Mouse (Mus musculus) MEL (cell line): ENCODE data around the gene Per2. TPM values are rescaled to one million over a fixed set of nuclear protein-coding genes. Genes with fewer than 3 reads are reported as not detected.

Experiments used
- DNase-seq: peaks from one replicate; pipeline ENCODE4 v3.0.0; 2011; ENCODE audit warnings: low read depth, low spot score
- H3K27ac ChIP-seq: 2 replicates; pipeline ENCODE4 v1.5.1; 2012; ENCODE audit warnings: low read depth, mild to moderate bottlenecking, control low read depth, low read length, moderate library complexity; ENCODE audit not compliant: control insufficient read depth
- H3K27me3 ChIP-seq, 2 experiments: fragments of 150-350 bp in 1 of 2; sonication (generic) in 1 of 2; 2 replicates each; pipeline ENCODE4 v1.6.1; 2012; ENCODE audit warnings: low read length in 2 of 2, mild to moderate bottlenecking in 2 of 2, improper control_type of control experiment in 1 of 2, moderate library complexity in 1 of 2; ENCODE audit not compliant: insufficient read depth in 2 of 2, control insufficient read depth in 1 of 2
- H3K36me3 ChIP-seq, 2 experiments: 2 replicates each; pipeline ENCODE4 v1.6.1; 2012 to 2014; ENCODE audit warnings: low read length in 2 of 2, improper control_type of control experiment in 1 of 2, inconsistent platforms in 1 of 2, mild to moderate bottlenecking in 1 of 2; ENCODE audit not compliant: insufficient read depth in 2 of 2, control insufficient read depth in 1 of 2
- H3K4me1 ChIP-seq, 2 experiments: fragments of 150-350 bp in 1 of 2; sonication (generic) in 1 of 2; 2 replicates each; pipeline ENCODE4 v1.6.1; 2012; ENCODE audit warnings: low read length in 2 of 2, improper control_type of control experiment in 1 of 2, mild to moderate bottlenecking in 1 of 2; ENCODE audit not compliant: insufficient read depth in 2 of 2, control insufficient read depth in 1 of 2
- H3K4me3 ChIP-seq, 2 experiments: fragments of 150-350 bp in 1 of 2; sonication (generic) in 1 of 2; 2 replicates each; pipeline ENCODE4 v1.5.1; 2012; ENCODE audit warnings: low read depth in 2 of 2, low read length in 2 of 2, mild to moderate bottlenecking in 2 of 2, moderate library complexity in 2 of 2, control low read depth in 1 of 2, improper control_type of control experiment in 1 of 2; ENCODE audit not compliant: control insufficient read depth in 1 of 2, insufficient read depth in 1 of 2
- H3K79me2 ChIP-seq: 2 replicates; pipeline ENCODE4 v1.6.1; 2012; ENCODE audit warnings: mild to moderate bottlenecking, low read length, moderate library complexity; ENCODE audit not compliant: control insufficient read depth, poor library complexity, insufficient read depth
- H3K9ac ChIP-seq: 2 replicates; pipeline ENCODE4 v1.6.1; 2012; ENCODE audit warnings: low read depth, mild to moderate bottlenecking, control low read depth, low read length, moderate library complexity; ENCODE audit not compliant: control insufficient read depth, poor library complexity, severe bottlenecking
- H3K9me3 ChIP-seq: fragments of 150-350 bp; sonication (generic); replicated peaks from 2 replicates; pipeline ENCODE4 v1.6.1; 2012; ENCODE audit warnings: mild to moderate bottlenecking, low read length, improper control_type of control experiment, moderate library complexity; ENCODE audit not compliant: insufficient read depth
- BHLHE40 ChIP-seq: IDR thresholded peaks from 2 replicates; pipeline ENCODE4 v1.6.1; 2012; ENCODE audit warnings: low read depth, mild to moderate bottlenecking, inconsistent platforms, low read length, improper control_type of control experiment, borderline replicate concordance
- CHD1 ChIP-seq: IDR thresholded peaks from 2 replicates; pipeline ENCODE4 v1.6.1; 2012; ENCODE audit warnings: low read depth, mild to moderate bottlenecking, inconsistent platforms, low read length, improper control_type of control experiment
- CHD2 ChIP-seq: IDR thresholded peaks from 2 replicates; pipeline ENCODE4 v1.6.1; 2011; ENCODE audit warnings: low read length, improper control_type of control experiment
- CTCF ChIP-seq, 3 experiments: IDR thresholded peaks in 2 of 3; conservative IDR thresholded peaks in 1 of 3; 2 replicates each; pipeline ENCODE4 v1.5.1; 2011 to 2012; ENCODE audit warnings: low read length in 3 of 3, low read depth in 2 of 3, mild to moderate bottlenecking in 2 of 3, improper control_type of control experiment in 1 of 3, inconsistent platforms in 1 of 3, mixed read lengths in 1 of 3, moderate library complexity in 1 of 3; ENCODE audit not compliant: control insufficient read depth in 1 of 3, insufficient read depth in 1 of 3, poor library complexity in 1 of 3, severe bottlenecking in 1 of 3
- EP300 ChIP-seq, 2 experiments: IDR thresholded peaks; 2 replicates each; pipeline ENCODE4 v1.6.1; 2011; ENCODE audit warnings: improper control_type of control experiment in 2 of 2, low read length in 2 of 2, low read depth in 1 of 2, mild to moderate bottlenecking in 1 of 2
- ETS1 ChIP-seq: IDR thresholded peaks from 2 replicates; pipeline ENCODE4 v1.6.1; 2012; ENCODE audit warnings: low read depth, mild to moderate bottlenecking, inconsistent platforms, low read length, improper control_type of control experiment, moderate library complexity
- GABPA ChIP-seq: IDR thresholded peaks from 2 replicates; pipeline ENCODE4 v1.6.1; 2012; ENCODE audit warnings: low read depth, mild to moderate bottlenecking, inconsistent platforms, low read length, improper control_type of control experiment, moderate library complexity
- HCFC1 ChIP-seq: IDR thresholded peaks from 2 replicates; pipeline ENCODE4 v1.6.1; 2012; ENCODE audit warnings: low read depth, mild to moderate bottlenecking, inconsistent platforms, low read length, improper control_type of control experiment, moderate library complexity
- MAFK ChIP-seq: IDR thresholded peaks from 2 replicates; pipeline ENCODE4 v1.6.1; 2011; ENCODE audit warnings: low read depth, mild to moderate bottlenecking, low read length, improper control_type of control experiment, borderline replicate concordance
- MAZ ChIP-seq: IDR thresholded peaks from 2 replicates; pipeline ENCODE4 v1.6.1; 2012; ENCODE audit warnings: low read depth, mild to moderate bottlenecking, inconsistent platforms, low read length, improper control_type of control experiment
- MEF2A ChIP-seq: IDR thresholded peaks from 2 replicates; pipeline ENCODE4 v1.6.1; 2014; ENCODE audit warnings: low read depth, mild to moderate bottlenecking, inconsistent platforms, low read length, improper control_type of control experiment; ENCODE audit not compliant: poor library complexity, insufficient replicate concordance, severe bottlenecking; ENCODE audit errors: extremely low read depth
- MYB ChIP-seq: IDR thresholded peaks from 2 replicates; pipeline ENCODE4 v1.6.1; 2011; ENCODE audit warnings: mild to moderate bottlenecking, low read depth, low read length, improper control_type of control experiment
- NELFE ChIP-seq: IDR thresholded peaks from 2 replicates; pipeline ENCODE4 v1.6.1; 2011; ENCODE audit warnings: low read depth, low read length, improper control_type of control experiment
- NRF1 ChIP-seq: IDR thresholded peaks from 2 replicates; pipeline ENCODE4 v1.6.1; 2014; ENCODE audit warnings: low read depth, mild to moderate bottlenecking, inconsistent platforms, low read length, improper control_type of control experiment, moderate library complexity; ENCODE audit not compliant: poor library complexity, insufficient read depth, severe bottlenecking
- POLR2A ChIP-seq, 2 experiments: IDR thresholded peaks; 2 replicates each; pipeline ENCODE4 v1.6.1; 2011 to 2012; ENCODE audit warnings: low read length in 2 of 2, mild to moderate bottlenecking in 2 of 2, control low read depth in 1 of 2, improper control_type of control experiment in 1 of 2, low read depth in 1 of 2, moderate library complexity in 1 of 2; ENCODE audit not compliant: control insufficient read depth in 1 of 2, insufficient read depth in 1 of 2, poor library complexity in 1 of 2
- RCOR1 ChIP-seq: IDR thresholded peaks from 2 replicates; pipeline ENCODE4 v1.6.1; 2012; ENCODE audit warnings: low read depth, mild to moderate bottlenecking, inconsistent platforms, low read length, improper control_type of control experiment
- SIN3A ChIP-seq: IDR thresholded peaks from 2 replicates; pipeline ENCODE4 v1.6.1; 2012; ENCODE audit warnings: low read length, improper control_type of control experiment, inconsistent platforms
- SMC3 ChIP-seq: IDR thresholded peaks from 2 replicates; pipeline ENCODE4 v1.6.1; 2011; ENCODE audit warnings: low read depth, low read length, improper control_type of control experiment
- TAL1 ChIP-seq: IDR thresholded peaks from 2 replicates; pipeline ENCODE4 v1.6.1; 2012; ENCODE audit warnings: mild to moderate bottlenecking, inconsistent platforms, low read length, moderate library complexity, mixed read lengths
- TBP ChIP-seq: IDR thresholded peaks from 2 replicates; pipeline ENCODE4 v1.8.0; 2011; ENCODE audit warnings: low read depth, low read length, improper control_type of control experiment
- TCF12 ChIP-seq: IDR thresholded peaks from 2 replicates; pipeline ENCODE4 v1.6.1; 2014; ENCODE audit warnings: low read depth, mild to moderate bottlenecking, inconsistent platforms, low read length, improper control_type of control experiment, moderate library complexity
- USF1 ChIP-seq: IDR thresholded peaks from 2 replicates; pipeline ENCODE4 v1.6.1; 2014; ENCODE audit warnings: low read depth, mild to moderate bottlenecking, inconsistent platforms, low read length, improper control_type of control experiment, moderate library complexity
- USF2 ChIP-seq, 2 experiments: IDR thresholded peaks; 2 replicates each; pipeline ENCODE4 v1.6.1; 2011 to 2012; ENCODE audit warnings: improper control_type of control experiment in 2 of 2, low read length in 2 of 2, borderline replicate concordance in 1 of 2, inconsistent platforms in 1 of 2, low read depth in 1 of 2, mild to moderate bottlenecking in 1 of 2; ENCODE audit not compliant: insufficient read depth in 1 of 2
- ZC3H11A ChIP-seq: IDR thresholded peaks from 2 replicates; pipeline ENCODE4 v1.6.1; 2012; ENCODE audit warnings: low read depth, mild to moderate bottlenecking, inconsistent platforms, low read length, improper control_type of control experiment
- ZKSCAN1 ChIP-seq: IDR thresholded peaks from 2 replicates; pipeline ENCODE4 v1.6.1; 2012; ENCODE audit warnings: low read depth, mild to moderate bottlenecking, inconsistent platforms, low read length, improper control_type of control experiment, moderate library complexity
- polyA plus RNA-seq, 2 experiments: library from polyadenylated mRNA; stranded (reverse) in 1 of 2; unstranded in 1 of 2; fragments of >175 nt in 1 of 2; fragments of >200 nt in 1 of 2; gene quantifications; 2 replicates each; pipeline versions ENCODE4 v1.2.1 to v1.2.4; 2012; ENCODE audit warnings: low replicate concordance in 2 of 2, low read depth in 1 of 2; ENCODE audit not compliant: insufficient read length in 2 of 2, insufficient read depth in 1 of 2, missing spikeins in 1 of 2
- total RNA-seq: library from RNA; depleted of rRNA; stranded (reverse); fragments of 300-350 nt; gene quantifications from 2 replicates; pipeline ENCODE4 v1.2.3, GENCODE M21; 2012

Per2 gene
- total and polyA plus RNA-seq, 3 experiments: 4.3 to 8.3 TPM; not detected in 1

DNA sequence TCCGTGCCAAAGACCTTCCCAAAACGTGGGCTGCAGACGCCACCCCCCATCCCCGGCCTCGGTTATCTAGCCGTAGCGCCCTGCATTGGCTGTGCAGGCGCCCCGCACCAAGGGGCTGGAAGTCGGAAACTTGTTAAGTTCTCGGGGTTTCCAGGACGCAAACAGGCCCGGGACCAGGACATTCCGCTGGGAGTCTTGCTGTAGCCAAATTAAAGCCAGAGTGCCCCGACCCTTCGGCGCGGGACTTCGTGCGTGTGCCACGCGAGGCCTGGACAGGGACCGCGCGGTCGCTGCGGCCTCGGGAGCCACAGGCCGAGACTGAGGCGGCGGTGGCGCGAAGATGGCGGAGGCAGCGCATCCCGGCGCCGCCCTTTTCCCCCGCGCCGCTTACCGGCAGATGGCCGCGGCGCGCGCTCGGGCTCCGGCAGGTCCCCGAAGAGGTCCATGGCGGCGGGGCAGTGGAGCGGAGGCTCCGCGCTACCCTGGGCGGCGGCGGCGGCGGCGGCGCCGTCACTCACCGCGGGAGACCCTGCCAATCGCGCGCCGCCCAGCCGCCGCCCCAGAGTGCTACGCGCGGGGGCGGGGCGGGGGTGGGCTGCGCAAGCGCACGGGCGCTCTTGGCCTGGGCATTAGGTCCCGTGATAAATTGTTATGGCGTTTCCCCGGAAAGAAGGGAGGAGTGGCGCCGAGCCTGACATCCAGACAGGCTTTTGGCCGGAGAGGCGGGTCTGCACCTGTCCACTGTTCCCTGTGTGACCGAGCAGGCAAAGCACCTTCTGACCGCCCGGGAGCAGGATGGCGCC, 60.7 kb downstream of the Per2 start, which contains the start of gene Ilkap (continued):
- TF ChIP-seq MYB: no peak
- TF ChIP-seq CHD1: no peak
- peak; percentile 75 to 82 for TF ChIP-seq POLR2A (IDR thresholded peaks at IDR 0.05; ENCODE audit: control insufficient read depth in 1 of 2, insufficient read depth in 1 of 2, low read depth in 1 of 2, low read length in 2 of 2, poor library complexity in 1 of 2)
- peak; percentile 79 for TF ChIP-seq HCFC1
- no peak for TF ChIP-seq EP300 (IDR thresholded peaks at IDR 0.05; ENCODE audit: low read depth in 1 of 2, low read length in 2 of 2)
- no peak for TF ChIP-seq MEF2A
- no peak for TF ChIP-seq MAZ
- no peak; the same call in 1 of the 2 replicates for TF ChIP-seq TBP
- TF ChIP-seq BHLHE40: peak; percentile 35; the same call in 1 of the 2 replicates
- TF ChIP-seq RCOR1: no peak
- TF ChIP-seq TAL1: no peak
- no peak for TF ChIP-seq CHD2
- no peak for TF ChIP-seq SMC3
- peak; percentile 79 for TF ChIP-seq USF1
- no peak for TF ChIP-seq MAFK
- no peak for TF ChIP-seq USF2 (IDR thresholded peaks at IDR 0.05; ENCODE audit: borderline replicate concordance in 1 of 2, insufficient read depth in 1 of 2, low read depth in 1 of 2, low read length in 2 of 2)
- no peak for TF ChIP-seq ETS1
- no peak for TF ChIP-seq GABPA
- TF ChIP-seq ZKSCAN1: no peak

- Histone ChIP-seq H3K36me3 (peaks cover 25 to 26% of the 10 kb centered on the region in 2 experiments), H3K79me2 (peaks cover 44% of the 10 kb centered on the region), H3K4me1 (peaks cover 11 to 14% of the 10 kb centered on the region in 2 experiments)
- no peak for TF ChIP-seq ZKSCAN1
- no peak for TF ChIP-seq SIN3A
- TF ChIP-seq CTCF (IDR thresholded peaks at IDR 0.05 in 2 of 3, conservative IDR thresholded peaks at IDR 0.05 in 1 of 3; ENCODE audit: control insufficient read depth in 1 of 3, insufficient read depth in 1 of 3, low read depth in 2 of 3, low read length in 3 of 3, poor library complexity in 1 of 3, severe bottlenecking in 1 of 3): no peak
- TF ChIP-seq POLR2A (IDR thresholded peaks at IDR 0.05; ENCODE audit: control insufficient read depth in 1 of 2, insufficient read depth in 1 of 2, low read depth in 1 of 2, low read length in 2 of 2, poor library complexity in 1 of 2): no peak
- no peak for TF ChIP-seq HCFC1
- TF ChIP-seq ZC3H11A: no peak
- TF ChIP-seq NELFE: no peak
- no peak for TF ChIP-seq TCF12
- TF ChIP-seq NRF1: no peak
- no peak for TF ChIP-seq CHD1
- TF ChIP-seq CHD2: no peak
- TF ChIP-seq, all 39 proteins: peak for 0
- Histone ChIP-seq H3K27me3 (no peaks in the 10 kb centered on the region), H3K9ac (peak overlapping the region; percentile 88), H3K27ac (peak overlapping the region; percentile 51), H3K9me3 (no peaks in the 10 kb centered on the region), H3K4me3 (peak overlapping the region; percentile 92 to 97)
- DNase-seq: no peak
Observed at GRCm38 (mm10) chr1:91397927-91398259, 61.2 kb downstream of the Per2 start.
